Mouse (Mus musculus) midbrain, embryonic 14.5 days (tissue): ENCODE measurements around the gene Hcn2. TPM values are rescaled to one million over a fixed set of nuclear protein-coding genes. Genes with fewer than 3 reads are reported as not detected.
"Not testable (repeated sequence)": the region's sequence is repeated elsewhere in the genome, so short reads cannot be mapped to it uniquely, and the experiment has no call there.

Experiments used
- ATAC-seq: fragments of 200-750 bp; cut with Nextera tagmentation; 2 replicates; pipeline ENCODE4 v1.8.0; 2017; ENCODE audit warnings: moderate number of reproducible peaks, moderate library complexity; ENCODE audit not compliant: low FRiP score, low TSS enrichment
- DNase-seq: peaks from one replicate; pipeline ENCODE4 v3.0.0-alpha.2; 2015
- H3K27ac ChIP-seq: fragments of 300-500 bp; sonication (generic); replicated peaks from 2 replicates; pipeline ENCODE4 v1.5.1; 2014; ENCODE audit warnings: mild to moderate bottlenecking, low read depth, low read length, moderate library complexity
- H3K27me3 ChIP-seq: fragments of 300-500 bp; sonication (generic); 2 replicates; pipeline ENCODE4 v1.6.1; 2014; ENCODE audit warnings: low read length, control low read depth, mixed read lengths; ENCODE audit not compliant: control insufficient read depth, insufficient read depth
- H3K36me3 ChIP-seq: fragments of 300-500 bp; sonication (generic); 2 replicates; pipeline ENCODE4 v1.6.1; 2014; ENCODE audit warnings: low read length, control low read depth; ENCODE audit not compliant: control insufficient read depth, insufficient read depth
- H3K4me1 ChIP-seq: fragments of 300-500 bp; sonication (generic); 2 replicates; pipeline ENCODE4 v1.6.1; 2014; ENCODE audit warnings: mild to moderate bottlenecking, antibody characterized with exemption, low read length, control low read depth; ENCODE audit not compliant: control insufficient read depth, insufficient read depth
- H3K4me2 ChIP-seq: fragments of 300-500 bp; sonication (generic); 2 replicates; pipeline ENCODE4 v1.6.1; 2014; ENCODE audit warnings: mild to moderate bottlenecking, low read length, moderate library complexity
- H3K4me3 ChIP-seq: fragments of 300-500 bp; sonication (generic); replicated peaks from 2 replicates; pipeline ENCODE4 v1.5.1; 2014; ENCODE audit warnings: low read depth, low read length
- H3K9ac ChIP-seq: fragments of 300-500 bp; sonication (generic); replicated peaks from 2 replicates; pipeline ENCODE4 v1.6.1; 2014; ENCODE audit warnings: mild to moderate bottlenecking, low read length, moderate library complexity
- H3K9me3 ChIP-seq: fragments of 300-500 bp; sonication (generic); 2 replicates; pipeline ENCODE4 v1.6.1; 2016; ENCODE audit warnings: low read length, control low read depth, mixed read lengths; ENCODE audit not compliant: control insufficient read depth
- WGBS: fragments of 180-500 bp; shearing (Covaris S2); extraction: QIAGEN DNeasy Blood & Tissue Kit; methylation state at CpG from one replicate; pipeline ENCODE4 v1.1.7; 2014; 5-methylcytosine and 5-hydroxymethylcytosine counted together
- polyA plus RNA-seq: library from polyadenylated mRNA; unstranded; fragments of >200 nt; fragmentation: Nextera tagmentation; extraction: Ambion mirVana; gene quantifications from 2 replicates; pipeline ENCODE4 v1.2.1, GENCODE M21; 2014

Hcn2 gene
- polyA plus RNA-seq, 1 experiment from 2014 or later, result 0.89 TPM

DNA sequence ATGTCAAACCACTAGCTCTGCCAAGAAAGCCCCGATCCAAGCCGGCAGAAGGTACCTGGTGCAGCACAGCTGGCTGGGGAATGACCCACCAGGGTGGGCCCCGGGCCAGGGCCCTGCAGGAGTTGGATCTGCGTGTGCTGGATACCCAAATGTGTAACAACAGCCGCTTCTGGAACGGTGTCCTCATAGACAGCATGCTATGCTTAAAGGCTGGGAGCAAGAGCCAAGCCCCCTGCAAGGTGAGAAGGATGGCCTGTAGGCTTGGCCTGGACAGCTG lies 22.1 kb upstream of the Hcn2 start:
- no peak for ATAC-seq
- no peak overlapping the region for H3K9ac ChIP-seq

DNA sequence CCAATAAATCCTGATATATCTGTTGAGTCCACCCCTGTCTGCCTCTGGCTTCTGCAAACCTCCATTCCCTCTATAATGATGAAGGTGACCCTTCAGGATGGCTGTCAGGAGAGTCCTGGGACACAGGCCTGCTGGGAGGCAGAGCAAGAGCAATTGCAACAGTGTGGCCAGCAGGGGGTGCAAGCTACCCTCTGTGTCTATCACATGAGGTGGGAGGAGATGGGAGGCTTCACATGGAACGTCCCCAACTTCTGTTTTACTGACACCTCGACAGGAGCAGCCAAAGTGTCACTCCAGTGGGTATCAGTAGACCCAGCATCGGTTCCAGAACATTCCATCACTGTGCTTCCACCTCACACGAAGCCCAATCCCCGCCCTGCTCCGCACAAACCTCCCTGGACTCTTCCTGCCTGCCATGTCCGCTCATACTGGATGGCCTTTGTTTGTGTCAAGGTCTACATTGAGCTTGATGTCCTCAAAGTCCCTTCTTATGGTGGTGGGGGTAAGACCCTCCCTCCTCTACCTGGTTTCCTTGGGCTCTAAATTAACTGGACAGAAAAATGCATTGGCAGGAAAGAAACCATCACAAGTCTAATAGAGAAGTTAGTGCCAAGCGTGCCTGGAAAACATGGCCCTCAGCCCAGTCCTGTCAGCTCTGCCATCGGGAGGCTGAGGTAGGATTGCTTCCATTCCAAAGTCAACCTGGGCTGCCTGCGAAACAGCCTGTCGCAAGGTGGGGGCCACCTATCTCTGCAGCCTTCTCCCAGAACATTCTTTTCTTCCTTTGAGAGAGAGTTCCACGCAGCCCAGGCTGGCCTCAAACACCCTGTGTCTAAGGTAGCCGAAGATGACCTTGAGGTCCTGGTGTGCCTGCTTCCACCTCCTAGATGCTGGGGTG lies 21.0 kb upstream of the Hcn2 start:
- WGBS, result 72% methylated on average over 13 of the region's 13 CpGs
- no peaks in the 10 kb centered on the region for H3K4me1 ChIP-seq
- H3K9me3 ChIP-seq, result no peaks in the 10 kb centered on the region
- H3K4me3 ChIP-seq, result no peak overlapping the region
- H3K27ac ChIP-seq, result no peak overlapping the region
- H3K27me3 ChIP-seq, result no peaks in the 10 kb centered on the region
- peak; percentile 75 for DNase-seq
- H3K9ac ChIP-seq, result no peak overlapping the region
- no peak overlapping the region for H3K4me2 ChIP-seq
- no peaks in the 10 kb centered on the region for H3K36me3 ChIP-seq
- no peak for ATAC-seq

More for the DNA sequence above, 22.1 kb upstream of the Hcn2 start:
- H3K27ac ChIP-seq, result no peak overlapping the region
- WGBS, result 90% methylated on average over 6 of the region's 6 CpGs
- H3K4me3 ChIP-seq, result no peak overlapping the region
- peaks cover under 1% of the 10 kb centered on the region for H3K36me3 ChIP-seq
- no peak for DNase-seq
- no peaks in the 10 kb centered on the region for H3K9me3 ChIP-seq
- no peaks in the 10 kb centered on the region for H3K4me1 ChIP-seq
- no peaks in the 10 kb centered on the region for H3K27me3 ChIP-seq
- H3K4me2 ChIP-seq, result no peak overlapping the region

DNA sequence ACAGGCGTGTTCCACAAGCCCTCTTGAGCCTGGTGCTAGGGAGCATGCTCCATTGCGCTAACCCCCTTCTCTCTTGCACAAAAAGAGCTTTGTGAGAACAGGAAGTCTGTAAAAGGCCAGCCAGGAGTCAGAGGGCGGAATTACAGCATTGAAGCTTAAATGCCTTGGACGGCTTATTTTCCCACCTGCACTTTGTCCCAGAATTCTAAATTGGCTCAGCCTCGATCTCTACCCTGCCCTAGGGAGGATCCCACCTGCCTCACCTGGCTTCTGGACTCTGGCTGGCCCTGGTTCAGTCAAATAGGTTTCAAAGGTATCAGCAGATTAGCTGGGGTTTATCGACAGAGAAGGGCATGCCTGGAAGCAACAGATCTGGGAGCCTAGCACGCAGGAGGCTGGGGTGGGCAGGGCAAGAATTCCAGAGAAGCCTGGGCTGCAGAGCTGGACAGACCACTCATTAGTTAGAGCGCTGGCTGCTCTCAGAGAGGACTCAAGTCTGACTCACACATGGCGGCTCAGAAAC lies 20.2 kb upstream of the Hcn2 start:
- no peak for ATAC-seq
- WGBS, result 71% methylated on average over 9 of the region's 9 CpGs
- no peaks in the 10 kb centered on the region for H3K9me3 ChIP-seq
- H3K4me3 ChIP-seq, result no peak overlapping the region
- H3K27me3 ChIP-seq, result no peaks in the 10 kb centered on the region
- H3K36me3 ChIP-seq, result no peaks in the 10 kb centered on the region
- no peak overlapping the region for H3K4me2 ChIP-seq
- DNase-seq, result no peak
- no peak overlapping the region for H3K9ac ChIP-seq
- no peak overlapping the region for H3K27ac ChIP-seq
- no peaks in the 10 kb centered on the region for H3K4me1 ChIP-seq

DNA sequence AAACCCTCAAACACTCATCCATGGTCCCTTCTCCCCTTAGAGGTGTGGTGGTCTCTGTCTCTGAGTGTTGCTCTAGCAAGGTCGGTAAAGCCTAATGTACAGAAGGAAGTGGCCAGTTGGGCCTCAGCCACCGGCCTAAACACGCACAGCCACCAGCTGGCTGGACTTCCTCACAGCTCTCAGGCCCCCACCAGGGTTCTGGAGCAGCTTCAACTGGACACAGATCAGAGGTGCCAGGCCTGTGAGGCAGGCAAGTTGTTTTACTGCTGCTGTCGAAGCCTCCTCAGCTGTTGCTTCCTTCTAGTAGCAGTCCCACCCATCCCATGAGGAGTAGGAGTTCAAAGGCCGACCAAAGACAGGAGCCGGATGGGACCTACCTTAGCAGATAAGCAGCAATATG lies 18.5 kb upstream of the Hcn2 start:
- no peak for ATAC-seq
- 87% methylated on average over 6 of the region's 6 CpGs for WGBS

DNA sequence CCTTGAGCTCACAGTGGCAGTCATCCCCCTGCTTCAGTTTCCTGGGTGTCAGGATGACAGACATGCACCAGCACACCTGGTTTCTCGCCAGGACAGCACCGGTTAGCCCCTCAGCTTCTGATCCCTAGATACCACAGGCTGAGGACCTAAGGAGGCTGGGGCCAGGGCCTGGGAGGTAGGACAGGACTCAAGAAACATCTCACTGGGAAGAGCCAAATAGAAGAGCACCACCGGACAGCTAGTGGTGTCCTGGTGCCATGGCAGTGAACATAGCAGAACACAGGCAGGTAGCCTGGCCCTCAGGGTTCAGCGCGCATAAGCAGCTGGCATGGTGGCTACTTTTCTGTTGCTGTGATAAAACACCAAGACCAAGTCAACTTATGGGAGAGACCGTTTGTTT lies 18.0 kb upstream of the Hcn2 start:
- DNase-seq (no peak), ATAC-seq (no peak)
- no peak overlapping the region for H3K27ac ChIP-seq
- 93% methylated on average over 6 of the region's 6 CpGs for WGBS
- H3K4me2 ChIP-seq, result no peak overlapping the region
- no peaks in the 10 kb centered on the region for H3K27me3 ChIP-seq
- no peaks in the 10 kb centered on the region for H3K4me1 ChIP-seq
- no peaks in the 10 kb centered on the region for H3K36me3 ChIP-seq
- H3K9me3 ChIP-seq, result no peaks in the 10 kb centered on the region
- no peak overlapping the region for H3K9ac ChIP-seq
- no peak overlapping the region for H3K4me3 ChIP-seq

More for the DNA sequence above, 18.5 kb upstream of the Hcn2 start:
- H3K36me3 ChIP-seq, result no peaks in the 10 kb centered on the region
- H3K9me3 ChIP-seq, result no peaks in the 10 kb centered on the region
- H3K4me3 ChIP-seq, result no peak overlapping the region
- no peak overlapping the region for H3K4me2 ChIP-seq
- H3K9ac ChIP-seq, result no peak overlapping the region
- no peaks in the 10 kb centered on the region for H3K27me3 ChIP-seq
- H3K4me1 ChIP-seq, result no peaks in the 10 kb centered on the region
- H3K27ac ChIP-seq, result no peak overlapping the region
- no peak for DNase-seq

DNA sequence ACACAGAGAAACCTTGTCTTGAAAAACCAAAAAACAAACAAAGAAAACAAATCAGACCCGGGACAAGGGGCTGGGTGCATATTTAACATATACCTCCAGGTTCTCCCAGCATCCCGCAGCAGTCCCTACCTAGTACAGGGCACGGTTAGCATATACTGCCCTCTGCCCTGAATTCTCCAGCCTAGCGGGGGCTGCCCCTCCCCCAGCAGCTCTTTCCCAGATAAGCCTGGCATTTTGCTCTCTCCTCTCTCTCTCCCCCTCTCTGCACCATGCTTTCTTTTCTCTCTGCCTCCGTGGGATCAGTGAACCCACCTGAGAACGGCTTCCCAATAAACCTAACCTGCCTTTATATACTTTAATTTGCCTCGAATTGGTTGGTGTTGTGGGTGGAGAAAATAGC lies 15.8 kb upstream of the Hcn2 start:
- no peaks in the 10 kb centered on the region for H3K36me3 ChIP-seq
- no peak overlapping the region for H3K4me2 ChIP-seq
- H3K4me1 ChIP-seq, result peaks cover 9% of the 10 kb centered on the region
- 60% methylated on average over 7 of the region's 7 CpGs for WGBS
- H3K4me3 ChIP-seq, result no peak overlapping the region
- DNase-seq, result no peak
- no peaks in the 10 kb centered on the region for H3K27me3 ChIP-seq
- no peak for ATAC-seq
- no peaks in the 10 kb centered on the region for H3K9me3 ChIP-seq
- H3K9ac ChIP-seq, result no peak overlapping the region
- no peak overlapping the region for H3K27ac ChIP-seq

DNA sequence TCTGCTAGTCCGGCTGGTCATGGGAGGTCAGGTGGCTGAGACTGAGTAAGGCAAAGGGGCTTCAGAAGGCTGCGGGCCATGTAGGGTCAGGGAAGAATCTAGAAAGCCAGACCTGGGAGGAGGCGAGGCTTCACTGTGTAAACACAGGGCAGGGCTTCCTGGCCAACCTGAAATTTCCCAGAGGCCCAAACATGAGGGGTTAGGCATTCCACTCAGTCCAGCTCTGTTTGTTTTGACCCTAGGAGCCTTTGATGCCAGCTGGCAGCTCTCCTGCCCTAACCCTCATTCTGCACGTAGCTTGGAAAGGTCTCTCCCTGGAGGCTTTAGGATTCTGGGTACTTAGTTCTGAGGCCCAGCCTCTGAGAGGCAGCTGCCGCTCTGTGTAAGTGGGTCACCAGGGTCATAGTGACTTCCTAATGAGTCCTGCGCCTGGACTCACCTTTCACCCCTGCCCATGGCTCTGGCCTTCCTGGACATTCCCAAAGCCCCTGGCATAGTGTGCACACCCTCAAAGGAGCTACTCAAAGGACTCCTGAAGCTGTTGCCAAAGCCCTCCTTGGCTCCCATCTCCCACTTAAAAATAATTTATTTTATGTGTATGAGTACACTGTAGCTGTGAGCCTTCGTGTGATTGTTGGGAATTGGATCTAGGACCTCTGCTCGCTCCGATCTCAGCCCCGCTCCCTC lies 14.8 kb upstream of the Hcn2 start:
- no peak overlapping the region for H3K9ac ChIP-seq
- no peaks in the 10 kb centered on the region for H3K27me3 ChIP-seq
- H3K27ac ChIP-seq, result no peak overlapping the region
- no peaks in the 10 kb centered on the region for H3K36me3 ChIP-seq
- ATAC-seq (no peak), DNase-seq (no peak)
- no peak overlapping the region for H3K4me2 ChIP-seq
- peaks cover 18% of the 10 kb centered on the region for H3K4me1 ChIP-seq
- WGBS, result 70% methylated on average over 10 of the region's 10 CpGs
- no peak overlapping the region for H3K4me3 ChIP-seq
- H3K9me3 ChIP-seq, result no peaks in the 10 kb centered on the region

DNA sequence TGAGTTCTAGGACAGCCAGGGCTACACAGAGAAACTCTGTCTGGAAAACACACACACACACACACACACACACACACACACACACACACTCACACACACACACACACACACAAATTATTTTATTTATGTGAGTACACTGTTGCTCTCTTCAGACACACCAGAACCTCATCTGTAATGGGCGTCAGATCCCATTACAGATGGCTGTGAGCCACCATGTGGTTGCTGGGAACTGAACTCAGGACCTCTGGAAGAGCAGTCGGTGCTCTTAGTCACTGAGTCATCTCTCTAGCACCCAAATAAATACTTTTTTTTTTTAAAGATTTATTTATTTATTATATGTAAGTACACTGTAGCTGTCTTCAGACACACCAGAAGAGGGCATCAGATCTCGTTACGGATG lies 13.5 kb upstream of the Hcn2 start:
- H3K4me3 ChIP-seq, H3K4me2 ChIP-seq, H3K36me3 ChIP-seq, H3K9me3 ChIP-seq, H3K27me3 ChIP-seq, DNase-seq, H3K27ac ChIP-seq, H3K9ac ChIP-seq, ATAC-seq: not testable (repeated sequence)
- H3K4me1 ChIP-seq, result peaks cover 26% of the 10 kb centered on the region
- 93% methylated on average over 3 of the region's 4 CpGs for WGBS
